Mouse (Mus musculus) cerebellum, adult 9-11 months (tissue): ENCODE measurements at regions not wholly inside any gene's neighbourhood (a gene's known extent, or its start where the extent isn't known, plus 50 kb on each side); places are given as distances from the start of the nearest gene placed in this dataset.

Experiments used
- DNase-seq: peaks from one replicate; pipeline ENCODE4 v3.0.0; 2022

- DNase-seq: peak; percentile 33
These were observed 354.6 kb upstream of the Car10 start for GRCm38 (mm10) chr11:92743191-92743590.

- no peak for DNase-seq
These were observed 339.4 kb upstream of the Car10 start for GRCm38 (mm10) chr11:92758383-92758964.

- DNase-seq: peak; percentile 18
These were observed 327.9 kb upstream of the Car10 start for GRCm38 (mm10) chr11:92769936-92770335.

GRCm38 (mm10) chr11:92772916-92773569 lies 324.8 kb upstream of the Car10 start:
- DNase-seq: no peak

GRCm38 (mm10) chr11:92773570-92773929 lies 324.3 kb upstream of the Car10 start:
- DNase-seq: no peak

- no peak for DNase-seq
These were observed 323.0 kb upstream of the Car10 start for GRCm38 (mm10) chr11:92774780-92775179.

GRCm38 (mm10) chr11:92799267-92799666 lies 298.6 kb upstream of the Car10 start:
- no peak for DNase-seq
